Mouse (Mus musculus): ENCODE measurements around the gene Mapk11.

The Mapk11 gene

DNA sequence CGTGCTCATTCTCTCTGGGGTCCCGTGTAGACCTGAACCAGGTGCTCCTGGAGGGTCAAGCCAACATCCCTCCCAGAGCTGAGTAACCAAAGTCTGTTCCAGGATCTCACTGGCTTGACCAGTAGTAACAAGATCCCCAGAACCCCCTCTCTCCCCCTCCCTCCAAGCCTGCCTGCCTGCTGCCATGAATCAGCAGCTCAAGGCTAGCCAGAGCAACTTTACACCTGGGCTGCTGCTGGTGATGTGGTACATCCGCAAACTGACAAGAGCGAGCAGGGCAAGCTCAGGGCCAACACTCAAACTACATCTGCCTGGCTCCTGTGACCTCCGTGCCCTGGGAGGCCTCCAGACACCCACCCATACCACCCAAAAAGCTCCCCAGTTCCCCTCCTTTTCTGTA is 8.0 kb downstream of the Mapk11 start:
- DNase-seq (ENCODE audit: low read depth, low spot score): no peak

- DNase-seq (ENCODE audit: low read depth, low spot score): peak; percentile 71
Observed at GRCm38 (mm10) chr15:89140659-89141252, 8.7 kb downstream of the Mapk11 start, which contains the start of gene Mapk12. Gene Mapk12 (minus strand): TSS chr15:89140703.

- no peak for DNase-seq (ENCODE audit: low read depth, low spot score)
Observed at GRCm38 (mm10) chr15:89140048-89140658, 9.3 kb downstream of the Mapk11 start.

DNA sequence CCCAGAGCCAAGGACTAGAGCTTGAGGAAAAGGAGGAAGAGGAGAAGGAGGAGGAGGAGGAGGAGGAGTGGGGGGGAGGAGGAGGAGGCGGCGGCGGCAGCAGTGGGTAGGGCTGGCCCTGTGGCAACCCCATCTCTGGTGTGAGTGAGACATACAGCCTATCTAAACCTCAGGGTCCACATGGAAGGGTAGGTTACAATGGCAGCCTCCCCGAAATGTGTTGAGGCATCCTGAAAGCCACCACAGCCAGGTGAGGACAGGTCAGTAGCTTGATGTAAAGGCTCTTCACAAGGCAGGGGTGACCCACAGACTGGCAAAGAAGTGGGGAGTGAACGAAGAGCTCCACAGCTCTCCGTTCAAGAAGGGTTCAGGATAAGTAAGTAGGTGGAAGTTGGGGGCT is 10.9 kb downstream of the Mapk11 start:
- DNase-seq (ENCODE audit: low read depth, low spot score): no peak

DNA sequence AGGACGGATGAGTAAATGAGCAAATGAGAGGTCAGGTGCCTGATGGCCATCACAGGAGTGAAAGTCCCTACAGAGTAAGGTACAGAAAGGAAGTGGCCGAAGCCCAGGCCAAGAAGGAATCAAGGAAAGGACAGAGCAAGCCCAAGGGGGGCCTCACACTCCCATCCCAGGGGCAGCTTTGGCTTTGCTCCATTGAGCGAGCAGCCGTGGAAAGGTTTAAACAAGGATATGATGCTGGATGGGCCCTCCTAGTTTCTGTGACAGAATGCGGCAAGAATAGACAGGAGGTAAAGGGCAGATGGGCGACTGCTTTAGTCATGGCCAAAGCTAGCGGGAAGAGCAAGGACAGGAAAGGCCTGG is 11.4 kb downstream of the Mapk11 start:
- no peak for DNase-seq (ENCODE audit: low read depth, low spot score)

GRCm38 (mm10) chr15:89137378-89138045 is 11.9 kb downstream of the Mapk11 start:
- no peak for DNase-seq (ENCODE audit: low read depth, low spot score)

- DNase-seq (ENCODE audit: low read depth, low spot score): no peak
Observed at GRCm38 (mm10) chr15:89136461-89137155, 12.8 kb downstream of the Mapk11 start.

- no peak for DNase-seq (ENCODE audit: low read depth, low spot score)
Observed at GRCm38 (mm10) chr15:89131316-89131715, 18.1 kb downstream of the Mapk11 start.

DNA sequence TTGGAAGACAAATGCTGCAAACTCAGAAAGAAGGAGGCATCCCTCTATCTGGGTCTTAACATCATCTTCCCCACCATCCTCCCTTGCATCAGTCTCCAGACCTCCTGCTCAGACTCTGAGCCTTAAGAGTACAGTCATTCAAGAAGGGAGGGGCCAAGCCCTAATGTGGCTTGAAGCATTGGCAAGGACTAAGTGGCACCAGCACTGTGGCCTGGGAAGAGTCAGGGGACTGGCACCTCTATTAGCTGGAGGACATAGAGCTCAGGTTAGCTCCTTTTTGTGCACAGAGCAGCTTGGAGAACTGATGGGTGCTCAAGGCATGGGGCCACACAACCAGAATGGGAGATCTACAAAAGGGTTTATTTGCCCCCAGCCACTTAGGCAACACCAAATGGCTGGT is 19.2 kb downstream of the Mapk11 start:
- no peak for DNase-seq (ENCODE audit: low read depth, low spot score)

DNA sequence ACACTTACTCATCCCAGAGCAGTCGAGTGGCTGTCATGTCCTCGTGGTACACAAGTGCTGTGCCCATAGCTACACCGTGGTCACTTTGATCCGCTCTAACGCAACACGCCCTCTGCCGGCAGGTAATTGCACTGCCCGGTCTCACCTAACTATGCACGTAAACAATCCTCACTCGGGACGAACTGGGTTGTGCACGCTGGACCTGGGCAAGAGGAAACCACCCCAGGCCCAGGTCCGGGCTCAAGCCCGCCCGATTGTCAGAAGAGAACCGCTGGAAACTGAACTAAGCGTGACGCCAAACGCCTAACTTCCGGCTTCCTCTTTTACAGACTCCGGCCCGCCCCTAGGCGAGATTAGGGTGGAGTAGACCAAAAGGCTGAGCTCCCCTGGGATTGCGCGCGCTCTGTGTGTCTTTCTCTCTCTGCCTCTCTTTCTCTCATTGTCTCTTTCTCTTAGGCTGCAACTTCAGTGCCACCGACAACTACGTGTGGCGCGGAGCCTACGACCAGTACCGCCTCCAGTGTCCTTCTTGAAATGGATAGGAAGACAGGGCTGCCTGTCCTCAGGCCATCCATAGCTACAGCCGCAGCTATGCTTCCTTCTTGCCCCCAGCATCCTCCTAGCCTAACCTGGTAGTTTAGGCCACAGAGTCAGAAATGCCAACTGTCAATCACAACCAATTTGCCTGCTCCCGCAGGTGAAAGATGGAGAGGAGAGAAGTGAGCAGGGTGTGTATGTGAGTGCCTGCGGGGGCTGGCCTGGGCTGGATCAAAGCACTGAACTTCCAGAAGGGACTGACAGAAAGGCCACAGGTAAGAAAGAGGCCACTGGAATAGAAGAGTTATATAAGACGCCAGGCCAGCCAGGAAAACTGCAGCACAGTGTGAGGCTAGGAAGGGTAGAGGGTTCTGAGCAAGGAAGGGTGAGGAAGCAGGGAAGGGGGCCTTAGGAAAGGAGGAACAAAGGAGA is 20.8 kb downstream of the Mapk11 start, which contains the start of gene Hdac10:
Gene Hdac10, minus strand, starts transcription at position 319 of the 969 bp plus-strand sequence.
- DNase-seq (ENCODE audit: low read depth, low spot score): peak; percentile 88

GRCm38 (mm10) chr15:89127364-89127940 is 22.0 kb downstream of the Mapk11 start:
- DNase-seq (ENCODE audit: low read depth, low spot score): no peak

DNA sequence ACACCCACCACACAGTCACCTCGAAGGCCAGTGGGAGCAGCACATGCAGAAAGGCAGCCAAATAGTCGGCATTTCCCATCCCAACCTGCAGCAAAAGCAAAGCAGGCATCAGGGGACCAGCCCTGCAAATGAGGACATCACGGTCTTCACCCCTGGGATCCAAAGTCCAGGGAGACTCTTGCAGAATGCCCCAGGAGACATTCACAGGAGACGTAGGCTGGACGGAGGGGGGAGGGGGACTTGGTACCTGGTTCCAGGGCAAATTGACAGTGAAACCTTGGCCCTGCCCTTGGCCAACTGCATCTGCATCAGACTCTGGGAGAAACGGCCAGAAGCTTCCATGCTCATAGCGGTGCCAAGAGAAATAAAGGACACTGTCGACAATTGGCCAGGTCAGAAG is 22.8 kb downstream of the Mapk11 start:
- DNase-seq (ENCODE audit: low read depth, low spot score): no peak

GRCm38 (mm10) chr15:89125351-89125750 is 24.1 kb downstream of the Mapk11 start:
- DNase-seq (ENCODE audit: low read depth, low spot score): no peak

- DNase-seq (ENCODE audit: low read depth, low spot score): no peak
Observed at GRCm38 (mm10) chr15:89124312-89124711, 25.1 kb downstream of the Mapk11 start.

DNA sequence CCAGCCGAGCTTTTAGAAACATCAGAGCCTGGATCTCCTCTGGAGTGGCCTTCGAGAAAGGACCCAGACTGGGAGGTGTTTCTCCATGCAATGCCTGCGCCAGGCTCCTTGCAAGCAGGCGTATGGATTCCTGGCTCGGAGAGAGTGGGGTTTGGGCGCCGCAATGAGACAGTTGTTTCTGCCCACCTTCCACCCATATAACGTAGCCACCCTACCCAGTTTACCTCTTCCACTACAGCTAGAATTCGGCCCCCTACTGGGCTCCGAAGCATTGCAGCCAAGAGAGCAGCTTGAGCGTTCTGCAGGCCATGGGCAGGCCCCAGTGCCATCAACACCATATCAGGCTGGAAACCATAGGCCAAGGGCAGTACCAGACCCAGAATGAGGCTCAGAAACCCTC is 25.8 kb downstream of the Mapk11 start:
- no peak for DNase-seq (ENCODE audit: low read depth, low spot score)

GRCm38 (mm10) chr15:89122649-89123366 is 26.6 kb downstream of the Mapk11 start, which contains the start of gene Tubgcp6:
Gene Tubgcp6 (minus strand): TSS chr15:89123112.
- peak; percentile 95 for DNase-seq (ENCODE audit: low read depth, low spot score)

DNA sequence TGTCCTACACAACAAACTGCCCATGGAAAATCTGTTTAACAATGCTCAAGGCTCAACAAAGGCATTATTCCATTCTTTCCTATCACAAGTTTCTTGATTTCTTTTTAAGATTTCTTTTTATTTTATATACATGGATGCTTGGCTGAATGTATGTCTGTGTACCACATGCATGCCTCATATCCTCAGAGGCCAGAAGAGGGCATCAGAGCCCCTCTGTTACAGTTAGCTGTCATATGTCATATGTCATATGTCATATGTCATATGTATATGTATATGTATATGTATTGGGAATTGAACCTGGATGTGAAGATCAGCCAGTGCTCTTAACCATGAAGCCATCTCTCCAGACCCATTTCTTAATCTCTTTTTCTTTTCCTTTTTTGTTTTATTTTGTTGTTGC is 31.4 kb downstream of the Mapk11 start:
- no peak for DNase-seq (ENCODE audit: low read depth, low spot score)

- DNase-seq (ENCODE audit: low read depth, low spot score): no peak
Observed at GRCm38 (mm10) chr15:89110147-89110546, 39.3 kb downstream of the Mapk11 start.

- DNase-seq (ENCODE audit: low read depth, low spot score): no peak
Observed at GRCm38 (mm10) chr15:89106976-89107375, 42.5 kb downstream of the Mapk11 start.

DNA sequence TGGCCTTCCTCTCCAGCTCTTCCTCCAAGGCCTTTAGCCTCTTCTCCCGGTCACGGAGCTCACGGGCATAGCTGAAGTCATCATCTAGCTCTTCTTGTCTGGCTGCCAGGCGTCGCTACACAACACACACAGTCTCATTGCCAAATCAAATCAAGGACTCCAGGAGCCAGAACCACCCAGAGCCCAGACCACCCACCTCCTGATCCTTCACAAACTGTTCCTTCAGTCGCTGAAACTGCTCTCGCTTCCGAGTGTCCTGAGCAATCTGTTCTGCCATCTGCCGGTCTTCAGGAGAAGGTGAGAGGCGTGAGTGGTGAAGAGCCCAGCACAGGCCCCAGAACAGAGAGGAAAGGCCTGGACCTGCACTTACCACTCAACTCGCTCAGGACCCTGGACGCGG is 43.4 kb downstream of the Mapk11 start:
- no peak for DNase-seq (ENCODE audit: low read depth, low spot score)

Measured in mesoderm, embryonic 11.5 days (tissue).